Mouse (Mus musculus) megakaryocyte-erythroid progenitor cell, adult 5 weeks (primary cell): Measurements from ENCODE around the gene Tmprss3. TPM values are rescaled to one million over a fixed set of nuclear protein-coding genes. Genes with fewer than 3 reads are reported as not detected.

Source experiments
- polyA plus RNA-seq: library from polyadenylated mRNA; stranded (reverse); fragments of >175 nt; gene quantifications from 2 replicates; pipeline ENCODE4 v1.2.3, GENCODE M21; 2012

Tmprss3 gene
- polyA plus RNA-seq = 1.9 and 3.6 TPM in 2 replicates

GRCm38 (mm10) chr17:31198877-31199276 is at the start of gene Tmprss3:
Gene Tmprss3, minus strand, starts transcription at chr17:31198977.

GRCm38 (mm10) chr17:31207771-31208334 is 9.1 kb upstream of the Tmprss3 start, which contains the start of gene Ubash3a:
Gene Ubash3a, plus strand, starts transcription at chr17:31207873.

GRCm38 (mm10) chr17:31165127-31165526 is 33.6 kb downstream of the Tmprss3 start, which contains the start of gene Tff1:
Gene Tff1, minus strand, starts transcription at chr17:31165277.

GRCm38 (mm10) chr17:31144040-31145037 is 54.4 kb downstream of the Tmprss3 start, which contains the start of gene Tff2:
Gene Tff2, minus strand, starts transcription at chr17:31144282.

GRCm38 (mm10) chr17:31129452-31129851 is 69.3 kb downstream of the Tmprss3 start, which contains the start of gene Tff3:
Gene Tff3, minus strand, starts transcription at chr17:31129646.

Other genes with a start within 250 kb of the Tmprss3 start
- gene Umodl1, start 244.3 kb downstream of the Tmprss3 start, polyA plus RNA-seq = not detected in 2 replicates
- 6.3 and 6.9 TPM in 2 replicates for gene Abcg1, start 141.3 kb downstream of the Tmprss3 start, polyA plus RNA-seq
- not detected in 2 replicates for gene Tff3, start 69.3 kb downstream of the Tmprss3 start, polyA plus RNA-seq
- gene Tff2, start 54.7 kb downstream of the Tmprss3 start, polyA plus RNA-seq = not detected in 2 replicates
- gene Tff1, start 33.7 kb downstream of the Tmprss3 start, polyA plus RNA-seq = not detected in 2 replicates
- gene Ubash3a, start 8.9 kb upstream of the Tmprss3 start, polyA plus RNA-seq = 36.6 and 47.4 TPM in 2 replicates
- gene Rsph1, start 78.4 kb upstream of the Tmprss3 start, polyA plus RNA-seq = 2.9 and 3.3 TPM in 2 replicates
- gene Slc37a1, start 87.8 kb upstream of the Tmprss3 start, polyA plus RNA-seq = 9.3 and 13.6 TPM in 2 replicates
- 0.11 and 0.34 TPM in 2 replicates for gene Pde9a, start 187.2 kb upstream of the Tmprss3 start, polyA plus RNA-seq